In genomic region chr9:98753356-98753953, GRCm38 (mm10) we compare ENCODE assay signal across 30 mouse cellular contexts.
DNase-seq lines count a peak whose midpoint lies in the region; ATAC-seq and TF ChIP-seq lines count a peak whose summit lies in the region.
"Had no signal": no experiment of that assay in that cellular context is flagged by ENCODE, and none has a peak within 500 bp of the region (broad histone marks: within the 10 kb centered on the region; RNA-seq: fewer than 3 reads in every experiment).

No protein-coding gene starts in this region.

- no peak overlapping the region for H3K9ac ChIP-seq in embryonic facial prominence, embryonic 13.5 days
- no peak overlapping the region for H3K9ac ChIP-seq in lung, embryonic 14.5 days
- no peak overlapping the region for H3K9ac ChIP-seq in stomach, embryonic 16.5 days (ENCODE audit: low read length)
- H3K9ac ChIP-seq: embryonic facial prominence, embryonic 15.5 days; forebrain, embryonic 12.5 days; forebrain, postnatal 0 days; heart, embryonic 15.5 days; liver, embryonic 14.5 days; midbrain, embryonic 13.5 days; neural tube, embryonic 13.5 days; stomach, embryonic 15.5 days had no signal

- H3K27ac ChIP-seq in embryonic facial prominence, embryonic 13.5 days, result no peak overlapping the region
- no peak overlapping the region for H3K27ac ChIP-seq in embryonic facial prominence, embryonic 10.5 days (replicated peaks)
- H3K27ac ChIP-seq in lung, embryonic 14.5 days (ENCODE audit: low read depth), result no peak overlapping the region
- no peak overlapping the region for H3K27ac ChIP-seq in stomach, embryonic 16.5 days (ENCODE audit: low read length)
- H3K27ac ChIP-seq: embryonic facial prominence, embryonic 15.5 days; forebrain, embryonic 12.5 days; heart, embryonic 15.5 days; liver, embryonic 14.5 days; macrophage; midbrain, embryonic 13.5 days; neural tube, embryonic 13.5 days; stomach, embryonic 15.5 days had no signal

- whole genome bisulfite sequencing in embryonic facial prominence, embryonic 13.5 days, result 65% methylated on average over 6 of the region's 6 CpGs
- 70% methylated on average over 6 of the region's 6 CpGs for WGBS in embryonic facial prominence, embryonic 10.5 days
- WGBS in lung, embryonic 14.5 days, result 46% methylated on average over 6 of the region's 6 CpGs
- WGBS in stomach, embryonic 16.5 days, result 44% methylated on average over 6 of the region's 6 CpGs

- no peak overlapping the region for H3K4me2 ChIP-seq in embryonic facial prominence, embryonic 13.5 days
- no peak overlapping the region for H3K4me2 ChIP-seq in lung, embryonic 14.5 days
- H3K4me2 ChIP-seq in stomach, embryonic 16.5 days (ENCODE audit: low read depth, low read length), result no peak overlapping the region
- H3K4me2 ChIP-seq: embryonic facial prominence, embryonic 15.5 days; forebrain, embryonic 12.5 days; heart, embryonic 15.5 days; midbrain, embryonic 13.5 days; neural tube, embryonic 13.5 days; stomach, embryonic 15.5 days had no signal

- TF ChIP-seq CTCF in lung, embryonic 14.5 days (IDR thresholded peaks at IDR 0.05; ENCODE audit: low read depth), result no peak

- ATAC-seq in embryonic facial prominence, embryonic 13.5 days (ENCODE audit: insufficient number of reproducible peaks, insufficient read depth, low FRiP score, low TSS enrichment, low read depth), result peak; percentile 48; the same call in 1 of the 2 replicates
- ATAC-seq in lung, embryonic 14.5 days (ENCODE audit: insufficient read depth), result peak; percentile 79
- peak; percentile 37 for ATAC-seq in stomach, embryonic 16.5 days (ENCODE audit: insufficient read depth, low FRiP score)
- ATAC-seq: forebrain, postnatal 0 days; hindbrain, embryonic 16.5 days; midbrain, embryonic 13.5 days; Patski had no signal

- H3K27me3 ChIP-seq in embryonic facial prominence, embryonic 13.5 days, result peaks cover 11% of the 10 kb centered on the region; the same call in 1 of the 2 replicates
- no peaks in the 10 kb centered on the region for H3K27me3 ChIP-seq in embryonic facial prominence, embryonic 10.5 days (replicated peaks; ENCODE audit: low read depth, poor library complexity, severe bottlenecking)
- H3K27me3 ChIP-seq in lung, embryonic 14.5 days (ENCODE audit: insufficient read depth, low read length), result no peaks in the 10 kb centered on the region
- H3K27me3 ChIP-seq in stomach, embryonic 16.5 days (ENCODE audit: control insufficient read depth, insufficient read depth, low read length), result no peaks in the 10 kb centered on the region
- H3K27me3 ChIP-seq: embryonic facial prominence, embryonic 15.5 days; forebrain, embryonic 12.5 days; heart, embryonic 15.5 days; midbrain, embryonic 13.5 days; neural tube, embryonic 13.5 days; Patski; stomach, embryonic 15.5 days had no signal

- H3K9me3 ChIP-seq in embryonic facial prominence, embryonic 13.5 days, result no peaks in the 10 kb centered on the region
- H3K9me3 ChIP-seq in embryonic facial prominence, embryonic 10.5 days, result no peaks in the 10 kb centered on the region
- no peaks in the 10 kb centered on the region for H3K9me3 ChIP-seq in lung, embryonic 14.5 days (ENCODE audit: low read depth, low read length)
- H3K9me3 ChIP-seq in stomach, embryonic 16.5 days (replicated peaks; ENCODE audit: control insufficient read depth, low read length), result no peaks in the 10 kb centered on the region
- H3K9me3 ChIP-seq: embryonic facial prominence, embryonic 15.5 days; forebrain, embryonic 12.5 days; heart, embryonic 15.5 days; midbrain, embryonic 13.5 days; neural tube, embryonic 13.5 days; stomach, embryonic 15.5 days had no signal

- H3K4me3 ChIP-seq in embryonic facial prominence, embryonic 13.5 days, result no peak overlapping the region
- no peak overlapping the region for H3K4me3 ChIP-seq in embryonic facial prominence, embryonic 10.5 days
- no peak overlapping the region for H3K4me3 ChIP-seq in lung, embryonic 14.5 days (ENCODE audit: low read depth, low read length)
- no peak overlapping the region for H3K4me3 ChIP-seq in stomach, embryonic 16.5 days (replicated peaks; ENCODE audit: low read length)
- H3K4me3 ChIP-seq: embryonic facial prominence, embryonic 15.5 days; forebrain, embryonic 12.5 days; heart, embryonic 15.5 days; midbrain, embryonic 13.5 days; neural tube, embryonic 13.5 days; stomach, embryonic 15.5 days had no signal

- H3K4me1 ChIP-seq in embryonic facial prominence, embryonic 13.5 days, result no peaks in the 10 kb centered on the region
- peaks cover 12% of the 10 kb centered on the region; the same call in 1 of the 2 replicates for H3K4me1 ChIP-seq in embryonic facial prominence, embryonic 10.5 days
- H3K4me1 ChIP-seq in lung, embryonic 14.5 days (ENCODE audit: insufficient read depth), result no peaks in the 10 kb centered on the region
- H3K4me1 ChIP-seq in stomach, embryonic 16.5 days (ENCODE audit: control insufficient read depth, insufficient read depth, low read length), result 0 out of 2 replicates have a peak, but pooled peaks cover 3% of the 10 kb centered on the region
- H3K4me1 ChIP-seq: embryonic facial prominence, embryonic 15.5 days; forebrain, embryonic 12.5 days; heart, embryonic 15.5 days; midbrain, embryonic 13.5 days; neural tube, embryonic 13.5 days had no signal

- DNase-seq in embryonic facial prominence, embryonic 10.5 days (ENCODE audit: low spot score), result no peak
- peak; percentile 40 for DNase-seq in lung, embryonic 14.5 days
- no peak for DNase-seq in lung, postnatal 25 days (ENCODE audit: low spot score)
- DNase-seq in ovary, adult 18-20 months (ENCODE audit: low spot score), result peak; percentile 64
- DNase-seq in ovary, postnatal 10 days (ENCODE audit: low spot score), result no peak
- no peak for DNase-seq in frontal cortex, postnatal 36 days (ENCODE audit: low spot score in 2 of 2)
- DNase-seq: adrenal gland, postnatal 10 days; cerebellum, adult 8-10 months; forebrain, postnatal 0 days; gastrocnemius, postnatal 10 days; kidney, postnatal 4 days; layer of hippocampus, postnatal 36 days; left cerebral cortex, postnatal 4 days; liver; right cerebral cortex, adult 18-20 months; right cerebral cortex, postnatal 4 days; thymus, adult 18-20 months; thymus, postnatal 25 days had no signal

- H3K36me3 ChIP-seq in embryonic facial prominence, embryonic 13.5 days, result no peaks in the 10 kb centered on the region
- H3K36me3 ChIP-seq in embryonic facial prominence, embryonic 10.5 days (replicated peaks), result no peaks in the 10 kb centered on the region
- H3K36me3 ChIP-seq in lung, embryonic 14.5 days (ENCODE audit: insufficient read depth), result no peaks in the 10 kb centered on the region
- H3K36me3 ChIP-seq in stomach, embryonic 16.5 days (ENCODE audit: control insufficient read depth, insufficient read depth, low read length), result no peaks in the 10 kb centered on the region
- H3K36me3 ChIP-seq: embryonic facial prominence, embryonic 15.5 days; forebrain, embryonic 12.5 days; heart, embryonic 15.5 days; midbrain, embryonic 13.5 days; neural tube, embryonic 13.5 days; stomach, embryonic 15.5 days had no signal

Comparison
In these comparisons a context has a peak if more than half of its experiments do, and no peak if none do; other contexts are left out.
1. DNase-seq: peak in lung, embryonic 14.5 days (single experiment) and ovary, adult 18-20 months (single experiment); none in embryonic facial prominence, embryonic 10.5 days (single experiment), lung, postnatal 25 days (single experiment), ovary, postnatal 10 days (single experiment) and frontal cortex, postnatal 36 days (0 of 2).
2. Peak in every context shown above with its lines, with median percentiles within 50 percentile points of each other: ATAC-seq.